Mouse (Mus musculus) limb, embryonic 11.5 days (tissue): ENCODE results near the gene Podxl2. TPM values are rescaled to one million over a fixed set of nuclear protein-coding genes. Genes with fewer than 3 reads are reported as not detected.
A peak's percentile ranks its signal among the peaks of the same experiment; 100 is the strongest.

Source experiments
- ATAC-seq: fragments of 200-750 bp; cut with Nextera tagmentation; 2 replicates; pipeline ENCODE4 v1.8.0; 2017; ENCODE audit warnings: low read depth; ENCODE audit not compliant: insufficient number of reproducible peaks, low FRiP score, low TSS enrichment
- DNase-seq: peaks from one replicate; pipeline ENCODE4 v3.0.0-alpha.2; 2015; ENCODE audit warnings: low spot score
- H3K27ac ChIP-seq: fragments of 300-500 bp; sonication (generic); replicated peaks from 2 replicates; pipeline ENCODE4 v1.5.1; 2014; ENCODE audit warnings: low read depth, mild to moderate bottlenecking, low read length
- H3K27me3 ChIP-seq: fragments of 300-500 bp; sonication (generic); 2 replicates; pipeline ENCODE4 v1.6.1; 2014; ENCODE audit warnings: mild to moderate bottlenecking, low read length, mixed read lengths; ENCODE audit not compliant: control insufficient read depth, insufficient read depth
- H3K36me3 ChIP-seq: fragments of 300-500 bp; sonication (generic); 2 replicates; pipeline ENCODE4 v1.6.1; 2014; ENCODE audit warnings: mild to moderate bottlenecking, low read length, moderate library complexity, mixed read lengths; ENCODE audit not compliant: control insufficient read depth, insufficient read depth
- H3K4me1 ChIP-seq: fragments of 300-500 bp; sonication (generic); 2 replicates; pipeline ENCODE4 v1.6.1; 2014; ENCODE audit warnings: low read length, mixed read lengths; ENCODE audit not compliant: control insufficient read depth, insufficient read depth
- H3K4me2 ChIP-seq: fragments of 300-500 bp; sonication (generic); 2 replicates; pipeline ENCODE4 v1.6.1; 2014; ENCODE audit warnings: low read depth, mild to moderate bottlenecking, moderate library complexity; ENCODE audit not compliant: severe bottlenecking
- H3K4me3 ChIP-seq: fragments of 300-500 bp; sonication (generic); 2 replicates; pipeline ENCODE4 v1.5.1; 2014; ENCODE audit warnings: low read depth, low read length
- H3K9ac ChIP-seq: fragments of 300-500 bp; sonication (generic); 2 replicates; pipeline ENCODE4 v1.6.1; 2014; ENCODE audit warnings: mild to moderate bottlenecking, low read length
- H3K9me3 ChIP-seq: fragments of 300-500 bp; sonication (generic); 2 replicates; pipeline ENCODE4 v1.6.1; 2016; ENCODE audit warnings: low read length; ENCODE audit not compliant: control insufficient read depth
- WGBS: fragments of 180-500 bp; shearing (Covaris S2); extraction: QIAGEN DNeasy Blood & Tissue Kit; methylation state at CpG from one replicate; pipeline ENCODE4 v1.1.7; 2014; 5-methylcytosine and 5-hydroxymethylcytosine counted together
- polyA plus RNA-seq: library from polyadenylated mRNA; unstranded; fragments of >200 nt; fragmentation: Nextera tagmentation; extraction: Ambion mirVana; gene quantifications from 2 replicates; pipeline ENCODE4 v1.2.1, GENCODE M21; 2014

The Podxl2 gene
- polyA plus RNA-seq, 1 experiment from 2014 or later: 50.2 TPM

GRCm38 (mm10) chr6:88826545-88826944 lies 48.3 kb downstream of the Podxl2 start:
- H3K27me3 ChIP-seq: no peaks in the 10 kb centered on the region
- H3K27ac ChIP-seq: no peak overlapping the region
- 0 out of 2 replicates have a peak, but pooled peaks have one; percentile 11 for ATAC-seq
- H3K9ac ChIP-seq: no peak overlapping the region
- WGBS: 22% methylated on average over 6 of the region's 6 CpGs
- H3K4me3 ChIP-seq: no peak overlapping the region
- H3K4me2 ChIP-seq: no peak overlapping the region
- no peaks in the 10 kb centered on the region for H3K36me3 ChIP-seq
- H3K9me3 ChIP-seq: no peaks in the 10 kb centered on the region
- no peaks in the 10 kb centered on the region for H3K4me1 ChIP-seq
- DNase-seq: peak; percentile 56

GRCm38 (mm10) chr6:88826088-88826487 lies 48.8 kb downstream of the Podxl2 start:
- WGBS: 42% methylated on average over 3 of the region's 3 CpGs
- no peak overlapping the region for H3K4me2 ChIP-seq
- ATAC-seq (no peak), DNase-seq (no peak)
- H3K9me3 ChIP-seq: no peaks in the 10 kb centered on the region
- no peaks in the 10 kb centered on the region for H3K4me1 ChIP-seq
- H3K4me3 ChIP-seq: no peak overlapping the region
- no peak overlapping the region for H3K9ac ChIP-seq
- no peak overlapping the region for H3K27ac ChIP-seq
- H3K27me3 ChIP-seq: no peaks in the 10 kb centered on the region
- no peaks in the 10 kb centered on the region for H3K36me3 ChIP-seq

- no peaks in the 10 kb centered on the region for H3K36me3 ChIP-seq
- H3K9ac ChIP-seq: no peak overlapping the region
- no peaks in the 10 kb centered on the region for H3K9me3 ChIP-seq
- ATAC-seq: no peak
- no peak for DNase-seq
- H3K4me1 ChIP-seq: 0 out of 2 replicates have a peak, but pooled peaks cover 4% of the 10 kb centered on the region
- H3K4me3 ChIP-seq: no peak overlapping the region
- H3K27ac ChIP-seq: no peak overlapping the region
- no peak overlapping the region for H3K4me2 ChIP-seq
- no peaks in the 10 kb centered on the region for H3K27me3 ChIP-seq
- WGBS: 69% methylated on average over 7 of the region's 7 CpGs
These were observed 50.7 kb downstream of the Podxl2 start for GRCm38 (mm10) chr6:88824183-88824582.

- no peak for DNase-seq
- H3K9me3 ChIP-seq: no peaks in the 10 kb centered on the region
- 0 out of 2 replicates have a peak, but pooled peaks cover 4% of the 10 kb centered on the region for H3K4me1 ChIP-seq
- H3K36me3 ChIP-seq: no peaks in the 10 kb centered on the region
- H3K27me3 ChIP-seq: no peaks in the 10 kb centered on the region
- ATAC-seq: no peak
- H3K9ac ChIP-seq: no peak overlapping the region
- WGBS: 69% methylated on average over 11 of the region's 11 CpGs
- H3K4me3 ChIP-seq: no peak overlapping the region
- no peak overlapping the region for H3K27ac ChIP-seq
- no peak overlapping the region for H3K4me2 ChIP-seq
These were observed 52.9 kb downstream of the Podxl2 start for GRCm38 (mm10) chr6:88821901-88822300.

- Histone ChIP-seq H3K36me3 (no peaks in the 10 kb centered on the region), H3K27ac (no peak overlapping the region)
- WGBS: 90% methylated on average over 6 of the region's 6 CpGs
These were observed 53.5 kb downstream of the Podxl2 start for GRCm38 (mm10) chr6:88821294-88821693.

GRCm38 (mm10) chr6:88820853-88821252 lies 54.0 kb downstream of the Podxl2 start:
- Histone ChIP-seq H3K9me3 (no peaks in the 10 kb centered on the region), H3K4me3 (no peak overlapping the region), H3K9ac (no peak overlapping the region), H3K27ac (no peak overlapping the region), H3K4me1 (0 out of 2 replicates have a peak, but pooled peaks cover 4% of the 10 kb centered on the region), H3K4me2 (no peak overlapping the region), H3K27me3 (no peaks in the 10 kb centered on the region), H3K36me3 (no peaks in the 10 kb centered on the region)
- ATAC-seq: no peak
- 49% methylated on average over 3 of the region's 3 CpGs for WGBS
- no peak for DNase-seq

More at GRCm38 (mm10) chr6:88821294-88821693, 53.5 kb downstream of the Podxl2 start:
- ATAC-seq (no peak), DNase-seq (no peak)
- H3K4me1 ChIP-seq: 0 out of 2 replicates have a peak, but pooled peaks cover 4% of the 10 kb centered on the region
- no peak overlapping the region for H3K4me3 ChIP-seq
- no peaks in the 10 kb centered on the region for H3K27me3 ChIP-seq
- no peak overlapping the region for H3K9ac ChIP-seq
- H3K9me3 ChIP-seq: no peaks in the 10 kb centered on the region
- H3K4me2 ChIP-seq: no peak overlapping the region

GRCm38 (mm10) chr6:88816913-88817312 lies 57.9 kb downstream of the Podxl2 start:
- no peaks in the 10 kb centered on the region for H3K27me3 ChIP-seq
- no peak overlapping the region for H3K27ac ChIP-seq
- 77% methylated on average over 3 of the region's 3 CpGs for WGBS
- H3K9me3 ChIP-seq: no peaks in the 10 kb centered on the region
- H3K4me1 ChIP-seq: peaks cover 7% of the 10 kb centered on the region
- no peak overlapping the region for H3K4me3 ChIP-seq
- no peak for DNase-seq
- no peak overlapping the region for H3K9ac ChIP-seq
- ATAC-seq: no peak
- no peak overlapping the region for H3K4me2 ChIP-seq
- no peaks in the 10 kb centered on the region for H3K36me3 ChIP-seq

- Histone ChIP-seq H3K36me3 (no peaks in the 10 kb centered on the region), H3K4me3 (no peak overlapping the region), H3K4me1 (peaks cover 10% of the 10 kb centered on the region), H3K27me3 (no peaks in the 10 kb centered on the region), H3K27ac (no peak overlapping the region), H3K9me3 (no peaks in the 10 kb centered on the region), H3K9ac (no peak overlapping the region), H3K4me2 (no peak overlapping the region)
- ATAC-seq (no peak), DNase-seq (no peak)
- 93% methylated on average over 3 of the region's 3 CpGs for WGBS
These were observed 59.4 kb downstream of the Podxl2 start for GRCm38 (mm10) chr6:88815489-88815888.

- Histone ChIP-seq H3K4me1 (peaks cover 10% of the 10 kb centered on the region), H3K9me3 (no peaks in the 10 kb centered on the region), H3K4me3 (no peak overlapping the region), H3K27ac (no peak overlapping the region), H3K36me3 (no peaks in the 10 kb centered on the region), H3K4me2 (no peak overlapping the region), H3K27me3 (no peaks in the 10 kb centered on the region), H3K9ac (no peak overlapping the region)
- no peak for ATAC-seq
- 88% methylated on average over 3 of the region's 3 CpGs for WGBS
- no peak for DNase-seq
These were observed 59.8 kb downstream of the Podxl2 start for GRCm38 (mm10) chr6:88815036-88815435.
